Comparison of ENCODE assay signal across 9 mouse cellular contexts in genomic region chr7:79914556-79914955, GRCm38 (mm10). TPM values are rescaled to one million over a fixed set of nuclear protein-coding genes. Genes with fewer than 3 reads are reported as not detected.
A peak's percentile ranks its signal among the peaks of the same experiment; 100 is the strongest.
DNase-seq lines count a peak whose midpoint lies in the region; ATAC-seq and TF ChIP-seq lines count a peak whose summit lies in the region.
"Had no signal": no experiment of that assay in that cellular context is flagged by ENCODE, and none has a peak within 500 bp of the region (broad histone marks: within the 10 kb centered on the region; RNA-seq: fewer than 3 reads in every experiment).

No protein-coding gene starts in this region.

- intact Hi-C loops in left cerebral cortex, postnatal 36 days (cut with DNase I) = loop anchor here (1.0 kb wide), 1 partner anchor 115 kb away; no protein-coding TSS in a partner anchor

- no peak overlapping the region for H3K9ac ChIP-seq in hindbrain, embryonic 11.5 days (ENCODE audit: low read depth, low read length)
- H3K9ac ChIP-seq in hindbrain, embryonic 12.5 days = no peak overlapping the region

- H3K4me2 ChIP-seq in hindbrain, embryonic 11.5 days (replicated peaks; ENCODE audit: low read depth, low read length) = no peak overlapping the region
- H3K4me2 ChIP-seq in hindbrain, embryonic 12.5 days (replicated peaks) = no peak overlapping the region

- no peak overlapping the region for H3K4me3 ChIP-seq in hindbrain, embryonic 11.5 days (ENCODE audit: low read depth, low read length)
- H3K4me3 ChIP-seq in hindbrain, embryonic 12.5 days = no peak overlapping the region
- no peak overlapping the region for H3K4me3 ChIP-seq in cortical plate, adult 2 months (ENCODE audit: insufficient read depth, low read length)
- H3K4me3 ChIP-seq in small intestine, adult 2 months (ENCODE audit: low read depth, low read length) = no peak overlapping the region
- H3K4me3 ChIP-seq: myocyte had no signal

- 0 out of 2 replicates have a peak, but pooled peaks cover 4% of the 10 kb centered on the region for H3K36me3 ChIP-seq in hindbrain, embryonic 11.5 days (ENCODE audit: control insufficient read depth, insufficient read depth, low read length)
- peaks cover 48% of the 10 kb centered on the region for H3K36me3 ChIP-seq in hindbrain, embryonic 12.5 days
- H3K36me3 ChIP-seq in small intestine, adult 2 months (ENCODE audit: control insufficient read depth, insufficient read depth, low read length) = peaks cover 29% of the 10 kb centered on the region

- DNase-seq in hindbrain, embryonic 11.5 days (ENCODE audit: low spot score) = peak; percentile 42
- peak; percentile 55 for DNase-seq in ES-CJ7 (ENCODE audit: low read depth, low spot score)
- DNase-seq in kidney, postnatal 36 days = peak; percentile 44 to 54
- DNase-seq in left cerebral cortex, postnatal 36 days (ENCODE audit: low spot score in 2 of 2) = no peak
- no peak for DNase-seq in layer of hippocampus, adult 9-11 months

- TF ChIP-seq CTCF in cortical plate, adult 2 months (IDR thresholded peaks at IDR 0.05; ENCODE audit: extremely low read depth, insufficient read depth, low read length) = peak; percentile 55
- TF ChIP-seq CTCF in small intestine, adult 2 months (IDR thresholded peaks at IDR 0.05; ENCODE audit: extremely low read depth, insufficient read length, insufficient replicate concordance, low read depth, low read length) = peak; percentile 63; the same call in 1 of the 2 replicates

- WGBS in hindbrain, embryonic 11.5 days = 80% methylated on average over 3 of the region's 3 CpGs
- 74% methylated on average over 3 of the region's 3 CpGs for WGBS in hindbrain, embryonic 12.5 days
- 62% methylated on average over 3 of the region's 3 CpGs for WGBS in small intestine, adult 2 months

- no peak for ATAC-seq in hindbrain, embryonic 11.5 days (ENCODE audit: low FRiP score)
- ATAC-seq in hindbrain, embryonic 12.5 days (ENCODE audit: low FRiP score) = no peak

- no peaks in the 10 kb centered on the region for H3K27me3 ChIP-seq in hindbrain, embryonic 11.5 days (ENCODE audit: control insufficient read depth, insufficient read depth, low read length)
- no peaks in the 10 kb centered on the region for H3K27me3 ChIP-seq in hindbrain, embryonic 12.5 days
- no peaks in the 10 kb centered on the region for H3K27me3 ChIP-seq in small intestine, adult 2 months (ENCODE audit: control insufficient read depth, insufficient read depth, low read length)

- TF ChIP-seq POLR2A in cortical plate, adult 2 months (IDR thresholded peaks at IDR 0.05; ENCODE audit: extremely low read depth, insufficient read depth, low read length) = no peak
- TF ChIP-seq POLR2A in small intestine, adult 2 months (IDR thresholded peaks at IDR 0.05; ENCODE audit: low read depth, low read length) = no peak

- H3K27ac ChIP-seq in hindbrain, embryonic 11.5 days (ENCODE audit: low read depth, low read length) = no peak overlapping the region
- no peak overlapping the region for H3K27ac ChIP-seq in hindbrain, embryonic 12.5 days
- H3K27ac ChIP-seq in cortical plate, adult 2 months (ENCODE audit: insufficient read depth, low read length) = no peak overlapping the region
- no peak overlapping the region for H3K27ac ChIP-seq in small intestine, adult 2 months (ENCODE audit: insufficient read depth, low read depth, low read length)

- no peaks in the 10 kb centered on the region for H3K4me1 ChIP-seq in hindbrain, embryonic 11.5 days (replicated peaks; ENCODE audit: control insufficient read depth, insufficient read depth, low read length)
- H3K4me1 ChIP-seq in hindbrain, embryonic 12.5 days = peaks cover 2% of the 10 kb centered on the region
- H3K4me1 ChIP-seq in cortical plate, adult 2 months (ENCODE audit: control insufficient read depth, insufficient read depth, low read length) = no peaks in the 10 kb centered on the region
- 0 out of 2 replicates have a peak, but pooled peaks cover 2% of the 10 kb centered on the region for H3K4me1 ChIP-seq in small intestine, adult 2 months (ENCODE audit: control insufficient read depth, insufficient read depth, insufficient read length, low read length)

- H3K9me3 ChIP-seq in hindbrain, embryonic 11.5 days (ENCODE audit: control insufficient read depth, low read length) = no peaks in the 10 kb centered on the region
- no peaks in the 10 kb centered on the region for H3K9me3 ChIP-seq in hindbrain, embryonic 12.5 days (replicated peaks)

RNA-seq across cellular contexts. Expression of gene Ap3s2, which starts 5.9 kb away (rescaled TPM):
- 46.6 and 53.8 TPM in 2 replicates for polyA plus RNA-seq in hindbrain, embryonic 11.5 days (2014; fragmentation: Nextera tagmentation; extraction: Ambion mirVana)
- polyA plus RNA-seq in hindbrain, embryonic 12.5 days (2016; fragmentation: Nextera tagmentation; extraction: Ambion mirVana) = 48.7 and 56.7 TPM in 2 replicates
- polyA plus RNA-seq in cortical plate, adult 2 months (2012; rRNA removed) = 39.2 and 42.2 TPM in 2 replicates
- 5.2 and 10.4 TPM in 2 replicates for polyA plus RNA-seq in small intestine, adult 2 months (2012; rRNA removed)
- total RNA-seq in left cerebral cortex, postnatal 36 days (2021) = 10 to 100 TPM; 38.2 to 42.9 TPM

RNA-seq across cellular contexts. Expression of gene Arpin, which starts 20.6 kb away (rescaled TPM):
- polyA plus RNA-seq in hindbrain, embryonic 11.5 days (2014; fragmentation: Nextera tagmentation; extraction: Ambion mirVana) = 22.5 and 24.9 TPM in 2 replicates
- 19.8 and 20.3 TPM in 2 replicates for polyA plus RNA-seq in hindbrain, embryonic 12.5 days (2016; fragmentation: Nextera tagmentation; extraction: Ambion mirVana)
- 13.8 and 14.8 TPM in 2 replicates for polyA plus RNA-seq in cortical plate, adult 2 months (2012; rRNA removed)
- polyA plus RNA-seq in small intestine, adult 2 months (2012; rRNA removed) = 21.3 and 23.2 TPM in 2 replicates
- 10 to 100 TPM; 12.8 to 14.2 TPM for total RNA-seq in left cerebral cortex, postnatal 36 days (2021)

RNA-seq across cellular contexts. Expression of gene Anpep, which starts 53.7 kb away (rescaled TPM):
- 4.9 and 6.2 TPM in 2 replicates for polyA plus RNA-seq in hindbrain, embryonic 11.5 days (2014; fragmentation: Nextera tagmentation; extraction: Ambion mirVana)
- 3.5 and 4.6 TPM in 2 replicates for polyA plus RNA-seq in hindbrain, embryonic 12.5 days (2016; fragmentation: Nextera tagmentation; extraction: Ambion mirVana)
- polyA plus RNA-seq in cortical plate, adult 2 months (2012; rRNA removed) = 4.7 and 5.6 TPM in 2 replicates
- polyA plus RNA-seq in small intestine, adult 2 months (2012; rRNA removed) = 1,432 and 7,549 TPM in 2 replicates
- total RNA-seq in left cerebral cortex, postnatal 36 days (2021) = 1 to 10 TPM; 4.9 to 6.0 TPM

Comparison
In these comparisons a context has a peak if more than half of its experiments do, and no peak if none do; other contexts are left out.
1. DNase-seq: peak in hindbrain, embryonic 11.5 days (single experiment), ES-CJ7 (single experiment) and kidney, postnatal 36 days (2 of 2); none in left cerebral cortex, postnatal 36 days (0 of 2) and layer of hippocampus, adult 9-11 months (single experiment).
2. RNA of gene Anpep, which starts 53.7 kb away (polyA plus RNA-seq): 1,432 to 7,549 TPM in small intestine, adult 2 months; 4.7 to 5.6 TPM in cortical plate, adult 2 months, 4.9 to 6.2 TPM in hindbrain, embryonic 11.5 days and 3.5 to 4.6 TPM in hindbrain, embryonic 12.5 days; every median in the first group is over 100 times any median in the second.